Mouse (Mus musculus): ENCODE measurements around the gene Stmnd1. TPM values are rescaled to one million over a fixed set of nuclear protein-coding genes. Genes with fewer than 3 reads are reported as not detected.
"Not testable (repeated sequence)": the region's sequence is repeated elsewhere in the genome, so short reads cannot be mapped to it uniquely, and the experiment has no call there.

The Stmnd1 gene
- polyA plus RNA-seq (2015; fragmentation: Nextera tagmentation; extraction: Ambion mirVana) = 0.11 and 0.23 TPM in 2 replicates

- Histone ChIP-seq H3K4me1 (ENCODE audit: control insufficient read depth, insufficient read depth, low read depth, low read length) (peaks cover 7% of the 10 kb centered on the region; the same call in 1 of the 2 replicates), H3K36me3 (ENCODE audit: control insufficient read depth, insufficient read depth, low read length) (no peaks in the 10 kb centered on the region), H3K4me2 (ENCODE audit: low read length) (peak within 1 kb of the TSS; percentile 36), H3K4me3 (ENCODE audit: low read length) (no peak within 1 kb of the TSS), H3K9ac (ENCODE audit: low read depth, low read length) (0 out of 2 replicates have a peak within 1 kb of the TSS, but pooled peaks have one; percentile 10), H3K27me3 (replicated peaks; ENCODE audit: control insufficient read depth, insufficient read depth, low read length) (no peaks in the 10 kb centered on the region), H3K9me3 (ENCODE audit: control insufficient read depth, low read length) (no peaks in the 10 kb centered on the region), H3K27ac (ENCODE audit: low read depth, low read length) (no peak within 1 kb of the TSS)
- ATAC-seq = peak; percentile 52; the same call in 1 of the 2 replicates
- WGBS = 24% methylated on average over 8 of the region's 8 CpGs
These were observed at the start of gene Stmnd1 for GRCm38 (mm10) chr13:46273453-46274110. Stmnd1 (plus strand) TSS chr13:46273721.

GRCm38 (mm10) chr13:46226956-46227355 is 46.6 kb upstream of the Stmnd1 start:
- Histone ChIP-seq H3K4me2 (ENCODE audit: low read length) (no peak overlapping the region), H3K4me3 (ENCODE audit: low read length) (no peak overlapping the region), H3K27me3 (replicated peaks; ENCODE audit: control insufficient read depth, insufficient read depth, low read length) (no peaks in the 10 kb centered on the region), H3K9ac (ENCODE audit: low read depth, low read length) (no peak overlapping the region), H3K4me1 (ENCODE audit: control insufficient read depth, insufficient read depth, low read depth, low read length) (no peaks in the 10 kb centered on the region; the same call in 1 of the 2 replicates), H3K27ac (ENCODE audit: low read depth, low read length) (no peak overlapping the region), H3K9me3 (ENCODE audit: control insufficient read depth, low read length) (no peaks in the 10 kb centered on the region), H3K36me3 (ENCODE audit: control insufficient read depth, insufficient read depth, low read length) (no peaks in the 10 kb centered on the region)
- WGBS = 51% methylated on average over 2 of the region's 2 CpGs
- ATAC-seq = no peak

GRCm38 (mm10) chr13:46227486-46227885 is 46.0 kb upstream of the Stmnd1 start:
- no peaks in the 10 kb centered on the region for H3K36me3 ChIP-seq (ENCODE audit: control insufficient read depth, insufficient read depth, low read length)
- no peaks in the 10 kb centered on the region for H3K27me3 ChIP-seq (replicated peaks; ENCODE audit: control insufficient read depth, insufficient read depth, low read length)
- H3K27ac ChIP-seq (ENCODE audit: low read depth, low read length) = no peak overlapping the region
- H3K4me2 ChIP-seq (ENCODE audit: low read length) = no peak overlapping the region
- no peaks in the 10 kb centered on the region for H3K9me3 ChIP-seq (ENCODE audit: control insufficient read depth, low read length)
- H3K4me3 ChIP-seq (ENCODE audit: low read length) = no peak overlapping the region
- ATAC-seq = no peak
- 86% methylated on average over 4 of the region's 4 CpGs for WGBS
- H3K9ac ChIP-seq (ENCODE audit: low read depth, low read length) = no peak overlapping the region
- no peaks in the 10 kb centered on the region for H3K4me1 ChIP-seq (ENCODE audit: control insufficient read depth, insufficient read depth, low read depth, low read length)

GRCm38 (mm10) chr13:46228750-46229149 is 44.8 kb upstream of the Stmnd1 start:
- not testable (repeated sequence) for H3K4me1 ChIP-seq (ENCODE audit: control insufficient read depth, insufficient read depth, low read depth, low read length); H3K27ac ChIP-seq (ENCODE audit: low read depth, low read length); H3K9ac ChIP-seq (ENCODE audit: low read depth, low read length); H3K36me3 ChIP-seq (ENCODE audit: control insufficient read depth, insufficient read depth, low read length); ATAC-seq; H3K4me2 ChIP-seq (ENCODE audit: low read length); H3K4me3 ChIP-seq (ENCODE audit: low read length); H3K9me3 ChIP-seq (ENCODE audit: control insufficient read depth, low read length); H3K27me3 ChIP-seq (replicated peaks; ENCODE audit: control insufficient read depth, insufficient read depth, low read length)
- 93% methylated on average over 1 of the region's 1 CpGs for WGBS

- WGBS = 63% methylated on average over 5 of the region's 5 CpGs
- ATAC-seq = no peak
- no peak overlapping the region for H3K27ac ChIP-seq (ENCODE audit: low read depth, low read length)
These were observed 41.9 kb upstream of the Stmnd1 start for GRCm38 (mm10) chr13:46231514-46232085.

GRCm38 (mm10) chr13:46237723-46238349 is 35.7 kb upstream of the Stmnd1 start:
- WGBS = 66% methylated on average over 7 of the region's 7 CpGs
- Histone ChIP-seq H3K4me3 (ENCODE audit: low read length) (no peak overlapping the region), H3K4me1 (ENCODE audit: control insufficient read depth, insufficient read depth, low read depth, low read length) (no peaks in the 10 kb centered on the region; the same call in 1 of the 2 replicates), H3K36me3 (ENCODE audit: control insufficient read depth, insufficient read depth, low read length) (no peaks in the 10 kb centered on the region), H3K9ac (ENCODE audit: low read depth, low read length) (no peak overlapping the region), H3K27ac (ENCODE audit: low read depth, low read length) (no peak overlapping the region), H3K4me2 (ENCODE audit: low read length) (no peak overlapping the region), H3K27me3 (replicated peaks; ENCODE audit: control insufficient read depth, insufficient read depth, low read length) (no peaks in the 10 kb centered on the region), H3K9me3 (ENCODE audit: control insufficient read depth, low read length) (no peaks in the 10 kb centered on the region)
- ATAC-seq = no peak

More at GRCm38 (mm10) chr13:46231514-46232085, 41.9 kb upstream of the Stmnd1 start:
- Histone ChIP-seq H3K9me3 (ENCODE audit: control insufficient read depth, low read length) (no peaks in the 10 kb centered on the region), H3K4me1 (ENCODE audit: control insufficient read depth, insufficient read depth, low read depth, low read length) (no peaks in the 10 kb centered on the region), H3K9ac (ENCODE audit: low read depth, low read length) (no peak overlapping the region), H3K27me3 (replicated peaks; ENCODE audit: control insufficient read depth, insufficient read depth, low read length) (no peaks in the 10 kb centered on the region), H3K4me2 (ENCODE audit: low read length) (no peak overlapping the region), H3K4me3 (ENCODE audit: low read length) (no peak overlapping the region), H3K36me3 (ENCODE audit: control insufficient read depth, insufficient read depth, low read length) (no peaks in the 10 kb centered on the region)

GRCm38 (mm10) chr13:46238796-46239195 is 34.7 kb upstream of the Stmnd1 start:
- WGBS = 83% methylated on average over 7 of the region's 7 CpGs
- H3K4me2 ChIP-seq (ENCODE audit: low read length) = no peak overlapping the region
- no peaks in the 10 kb centered on the region for H3K27me3 ChIP-seq (replicated peaks; ENCODE audit: control insufficient read depth, insufficient read depth, low read length)
- no peak overlapping the region for H3K9ac ChIP-seq (ENCODE audit: low read depth, low read length)
- no peak overlapping the region for H3K27ac ChIP-seq (ENCODE audit: low read depth, low read length)
- H3K36me3 ChIP-seq (ENCODE audit: control insufficient read depth, insufficient read depth, low read length) = no peaks in the 10 kb centered on the region
- no peaks in the 10 kb centered on the region for H3K9me3 ChIP-seq (ENCODE audit: control insufficient read depth, low read length)
- no peaks in the 10 kb centered on the region; the same call in 1 of the 2 replicates for H3K4me1 ChIP-seq (ENCODE audit: control insufficient read depth, insufficient read depth, low read depth, low read length)
- ATAC-seq = no peak
- no peak overlapping the region for H3K4me3 ChIP-seq (ENCODE audit: low read length)

GRCm38 (mm10) chr13:46241391-46242188 is 31.9 kb upstream of the Stmnd1 start:
- Histone ChIP-seq H3K9me3 (ENCODE audit: control insufficient read depth, low read length) (no peaks in the 10 kb centered on the region), H3K9ac (ENCODE audit: low read depth, low read length) (no peak overlapping the region), H3K27ac (ENCODE audit: low read depth, low read length) (no peak overlapping the region), H3K4me1 (ENCODE audit: control insufficient read depth, insufficient read depth, low read depth, low read length) (no peaks in the 10 kb centered on the region; the same call in 1 of the 2 replicates), H3K36me3 (ENCODE audit: control insufficient read depth, insufficient read depth, low read length) (no peaks in the 10 kb centered on the region), H3K4me2 (ENCODE audit: low read length) (no peak overlapping the region), H3K4me3 (ENCODE audit: low read length) (no peak overlapping the region), H3K27me3 (replicated peaks; ENCODE audit: control insufficient read depth, insufficient read depth, low read length) (no peaks in the 10 kb centered on the region)
- 36% methylated on average over 9 of the region's 9 CpGs for WGBS
- no peak for ATAC-seq
